Mouse (Mus musculus): Measurements from ENCODE around the gene Gak.
A peak's percentile ranks its signal among the peaks of the same experiment; 100 is the strongest.
"Not testable (repeated sequence)": the region's sequence is repeated elsewhere in the genome, so short reads cannot be mapped to it uniquely, and the experiment has no call there.

The Gak gene

GRCm38 (mm10) chr5:108655891-108656650 lies 26.5 kb upstream of the Gak start:
- no peak for DNase-seq (ENCODE audit: low read depth, low spot score)

GRCm38 (mm10) chr5:108655381-108655780 lies 25.8 kb upstream of the Gak start:
- DNase-seq (ENCODE audit: low read depth, low spot score), result no peak

- DNase-seq (ENCODE audit: low read depth, low spot score), result no peak
Observed at GRCm38 (mm10) chr5:108654444-108654990, 25.0 kb upstream of the Gak start.

GRCm38 (mm10) chr5:108653341-108653740 lies 23.8 kb upstream of the Gak start:
- DNase-seq (ENCODE audit: low read depth, low spot score), result no peak

GRCm38 (mm10) chr5:108651823-108652222 lies 22.3 kb upstream of the Gak start:
- peak; percentile 70 for DNase-seq (ENCODE audit: low read depth, low spot score)

- no peak for DNase-seq (ENCODE audit: low read depth, low spot score)
Observed at GRCm38 (mm10) chr5:108651136-108651720, 21.7 kb upstream of the Gak start.

- DNase-seq (ENCODE audit: low read depth, low spot score), result no peak
Observed at GRCm38 (mm10) chr5:108650341-108650740, 20.8 kb upstream of the Gak start.

GRCm38 (mm10) chr5:108648937-108649576 lies 19.5 kb upstream of the Gak start:
- DNase-seq (ENCODE audit: low read depth, low spot score), result no peak

GRCm38 (mm10) chr5:108647820-108648465 lies 18.4 kb upstream of the Gak start:
- no peak for DNase-seq (ENCODE audit: low read depth, low spot score)

- no peak for DNase-seq (ENCODE audit: low read depth, low spot score)
Observed at GRCm38 (mm10) chr5:108647311-108647710, 17.8 kb upstream of the Gak start.

- DNase-seq (ENCODE audit: low read depth, low spot score), result no peak
Observed at GRCm38 (mm10) chr5:108646343-108646660, 16.7 kb upstream of the Gak start.

- no peak for DNase-seq (ENCODE audit: low read depth, low spot score)
Observed at GRCm38 (mm10) chr5:108645651-108646342, 16.2 kb upstream of the Gak start.

GRCm38 (mm10) chr5:108643674-108644073 lies 14.1 kb upstream of the Gak start:
- DNase-seq (ENCODE audit: low read depth, low spot score), result no peak

- no peak for DNase-seq (ENCODE audit: low read depth, low spot score)
Observed at GRCm38 (mm10) chr5:108636172-108636571, 6.6 kb upstream of the Gak start.

GRCm38 (mm10) chr5:108634088-108634487 lies 4.5 kb upstream of the Gak start:
- DNase-seq (ENCODE audit: low read depth, low spot score), result not testable (repeated sequence)

GRCm38 (mm10) chr5:108633676-108634075 lies 4.1 kb upstream of the Gak start:
- DNase-seq (ENCODE audit: low read depth, low spot score), result no peak

GRCm38 (mm10) chr5:108628891-108629633 lies 493 bp downstream of the Gak start:
- peak; percentile 56 for DNase-seq (ENCODE audit: low read depth, low spot score)

GRCm38 (mm10) chr5:108626050-108626660 lies 3.4 kb downstream of the Gak start:
- no peak for DNase-seq (ENCODE audit: low read depth, low spot score)

GRCm38 (mm10) chr5:108621870-108622269 lies 7.7 kb downstream of the Gak start:
- DNase-seq (ENCODE audit: low read depth, low spot score), result no peak

GRCm38 (mm10) chr5:108610426-108610825 lies 19.1 kb downstream of the Gak start:
- no peak for DNase-seq (ENCODE audit: low read depth, low spot score)

Measured in CD4-positive helper T cell, adult 2 months (primary cell).